Mouse (Mus musculus): Measurements from ENCODE around the gene Fancc.

The Fancc gene

DNA sequence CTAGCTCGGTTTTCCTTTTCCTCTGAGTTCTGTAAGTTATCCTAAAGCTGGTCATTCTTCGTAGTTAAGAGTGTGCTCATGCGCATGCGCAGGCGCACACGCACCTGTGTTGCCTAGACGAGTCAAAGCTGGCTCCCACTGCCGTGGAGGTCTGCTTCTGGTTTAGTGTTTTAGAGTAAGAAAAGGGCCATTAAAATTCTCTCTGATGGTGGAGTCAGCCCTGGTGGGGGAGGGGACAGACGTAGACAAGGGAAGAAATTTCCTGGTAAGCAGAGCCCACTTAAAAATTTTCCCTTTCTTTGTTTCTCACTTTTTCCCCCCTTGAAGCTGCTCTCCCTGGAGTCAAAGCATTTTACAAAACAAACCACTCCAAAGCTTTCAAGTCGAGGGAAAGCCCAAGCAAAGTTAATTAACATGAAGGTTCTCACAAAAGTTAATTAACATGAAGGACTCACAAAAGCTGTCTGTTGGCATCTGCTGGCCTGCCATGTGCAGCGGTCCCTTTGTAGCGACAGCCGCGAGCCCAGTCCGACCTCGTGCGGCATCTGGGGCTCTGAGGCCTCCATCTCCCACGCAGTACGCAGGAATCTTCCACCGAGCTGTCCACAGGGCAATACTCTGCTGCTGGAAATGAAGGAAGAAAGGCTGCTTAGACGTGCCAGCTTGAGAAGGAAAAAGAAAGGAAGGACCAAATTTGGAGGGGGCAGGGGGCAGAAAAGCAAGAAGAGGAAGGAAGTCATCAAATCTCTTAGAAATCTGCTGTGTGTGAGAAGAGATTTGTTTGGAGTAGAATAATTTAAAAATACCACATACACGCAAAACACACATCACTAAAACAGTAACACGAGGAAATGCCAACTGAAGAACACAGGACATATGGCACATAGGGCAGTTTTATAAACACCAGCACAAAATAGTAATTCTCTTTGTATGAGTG is at the start of gene Fancc:
Fancc (minus strand) TSS at position 633 of the 937 bp plus-strand sequence.
- DNase-seq (ENCODE audit: low spot score), result no peak

- no peak for DNase-seq (ENCODE audit: low spot score)
Observed at GRCm38 (mm10) chr13:63545291-63545690, 48.2 kb upstream of the Fancc start.

GRCm38 (mm10) chr13:63544967-63545253 is 47.8 kb upstream of the Fancc start:
- no peak for DNase-seq (ENCODE audit: low spot score)

DNA sequence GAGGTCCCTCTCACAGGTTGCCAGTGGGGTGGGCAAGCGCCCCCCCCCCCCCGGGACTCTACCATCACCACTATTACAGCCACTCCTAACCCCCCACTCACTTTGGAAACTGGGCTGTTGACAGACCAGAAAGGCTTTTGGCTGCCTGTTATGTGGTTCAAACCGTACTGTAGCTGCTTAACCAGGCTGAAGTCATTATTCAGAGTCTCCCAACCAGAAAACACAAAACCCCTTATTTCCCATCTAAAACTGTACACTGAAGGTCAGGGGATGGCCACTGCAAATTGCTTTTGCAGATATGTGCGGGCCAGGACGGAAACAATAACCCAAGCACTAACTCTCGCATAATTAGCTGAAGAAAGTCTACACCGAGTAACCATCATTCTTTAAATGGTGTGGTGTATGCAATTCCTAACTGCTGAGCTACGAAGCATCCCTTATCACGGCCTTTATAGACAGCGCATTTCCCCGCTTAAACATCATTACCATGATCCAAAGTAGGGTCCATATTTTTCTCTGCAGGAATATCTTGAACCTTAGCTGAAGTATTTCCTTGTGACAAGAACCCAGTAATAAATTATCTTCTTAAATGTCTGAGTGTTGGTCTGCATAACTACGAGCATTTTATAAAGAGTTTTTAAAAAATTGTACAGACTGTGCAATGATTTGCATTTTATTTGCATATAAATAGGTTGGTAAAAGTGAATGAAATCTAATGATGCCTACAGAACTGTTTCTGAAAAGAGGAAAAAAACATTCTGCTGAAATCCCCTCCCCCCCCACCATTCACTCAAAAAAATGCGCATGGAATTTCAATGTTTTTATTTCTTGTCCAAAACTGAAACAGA is 47.3 kb upstream of the Fancc start:
- no peak for DNase-seq (ENCODE audit: low spot score)

DNA sequence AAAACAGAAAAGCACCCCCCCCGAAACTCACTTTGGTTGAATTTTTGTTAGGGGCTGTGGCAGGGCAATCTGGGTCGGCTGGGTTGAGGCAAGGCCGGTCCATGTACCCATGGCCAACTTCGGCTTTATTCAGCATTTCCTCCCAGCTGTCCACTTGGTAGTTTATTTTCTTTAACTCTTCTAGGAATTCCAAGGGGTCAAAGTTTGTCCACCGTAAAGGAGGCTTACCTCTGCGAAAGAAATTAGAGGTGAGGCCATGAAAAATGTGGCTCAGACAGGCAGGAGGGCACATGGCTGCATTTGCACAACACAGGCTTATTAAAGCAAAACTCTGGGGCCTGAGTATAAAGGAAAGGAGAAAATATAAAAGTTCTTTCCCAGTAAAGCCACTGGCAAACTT is 46.4 kb upstream of the Fancc start:
- DNase-seq (ENCODE audit: low spot score), result no peak

DNA sequence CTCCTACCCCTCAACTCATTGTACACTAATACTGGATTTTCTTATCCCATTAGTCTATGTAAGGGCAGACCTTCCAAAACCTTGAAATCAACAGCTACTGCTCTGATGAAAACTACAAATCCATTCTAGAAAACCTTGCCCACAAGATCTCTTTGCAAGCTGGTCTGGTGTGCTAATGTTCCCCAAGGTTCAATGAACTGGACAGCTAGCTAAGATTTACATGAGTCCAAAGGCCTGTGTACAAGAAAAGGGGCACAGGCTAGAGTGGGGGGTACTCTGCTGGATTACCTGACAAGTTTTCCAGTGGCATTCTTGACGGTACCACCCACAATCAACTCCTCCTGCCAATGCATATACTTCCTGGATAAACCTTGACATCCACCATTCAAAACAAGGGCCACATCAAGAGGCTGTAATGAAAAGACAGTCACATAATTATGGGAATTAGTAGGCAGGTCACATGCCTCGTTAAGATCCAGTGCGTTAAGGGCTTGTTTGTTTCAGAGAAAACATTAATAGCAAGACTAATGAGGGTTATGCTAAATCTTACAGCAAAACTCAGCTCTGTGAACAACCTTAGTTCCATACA is 45.8 kb upstream of the Fancc start:
- DNase-seq (ENCODE audit: low spot score), result no peak

DNA sequence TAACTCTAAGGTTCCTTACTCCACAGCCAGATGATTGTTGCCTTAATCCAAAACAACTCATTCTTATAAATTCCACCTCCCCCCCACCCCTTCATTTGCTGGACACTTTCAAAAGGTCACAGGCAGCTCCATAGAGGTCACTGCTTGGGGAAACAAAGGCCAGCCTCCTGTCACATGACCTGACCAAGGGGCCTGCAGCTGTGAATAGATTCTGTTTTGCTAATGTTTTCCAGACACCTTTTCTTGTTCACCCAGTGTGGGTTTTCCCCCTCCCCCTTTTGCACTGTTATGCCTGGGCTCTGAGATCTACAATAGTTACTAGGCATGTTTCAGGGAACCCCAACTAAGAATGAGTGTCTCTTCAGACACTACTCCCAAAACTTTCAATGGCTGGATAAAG is 44.4 kb upstream of the Fancc start:
- no peak for DNase-seq (ENCODE audit: low spot score)

DNA sequence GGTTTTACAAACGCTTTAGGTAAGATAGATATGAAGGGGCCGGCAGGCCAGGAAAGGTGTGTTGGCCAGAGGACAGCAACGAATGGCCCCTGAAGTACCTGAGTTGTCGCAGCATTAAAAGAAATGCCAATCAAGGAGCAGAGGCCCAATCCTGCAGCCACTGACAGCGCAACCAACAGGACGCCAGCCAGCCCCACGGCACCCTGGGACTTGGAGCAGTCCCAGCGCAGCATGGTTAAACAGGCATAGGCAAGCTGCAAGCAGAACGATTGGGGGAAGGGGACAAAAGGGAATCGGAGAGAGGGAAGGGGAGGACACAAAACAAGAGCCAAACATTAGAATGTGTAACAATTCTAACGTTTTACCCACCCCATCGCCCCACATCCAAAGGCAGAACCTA is 43.5 kb upstream of the Fancc start:
- DNase-seq (ENCODE audit: low spot score), result no peak

GRCm38 (mm10) chr13:63534981-63535380 is 37.9 kb upstream of the Fancc start:
- DNase-seq (ENCODE audit: low spot score), result no peak

DNA sequence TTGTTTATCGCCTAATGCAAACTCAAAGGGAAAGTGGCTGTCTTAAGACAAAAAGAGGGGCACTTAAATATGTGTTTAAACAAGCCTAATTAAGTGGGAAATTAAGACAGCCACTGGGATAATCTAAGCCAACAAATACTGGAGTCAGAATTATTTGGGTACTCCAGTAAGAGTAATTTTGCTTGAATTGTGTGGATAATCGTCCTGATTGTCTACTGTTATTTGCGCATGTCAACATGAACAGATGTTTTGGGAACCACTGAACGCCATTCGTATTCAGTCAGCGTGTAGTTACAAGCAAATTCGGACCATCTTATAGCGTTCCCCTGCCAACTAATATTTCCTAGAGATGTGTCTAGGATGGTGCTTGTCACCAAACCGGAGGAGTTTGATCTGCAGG is 33.8 kb upstream of the Fancc start:
- no peak for DNase-seq (ENCODE audit: low spot score)

- DNase-seq (ENCODE audit: low spot score), result no peak
Observed at GRCm38 (mm10) chr13:63530371-63530764, 33.3 kb upstream of the Fancc start.

DNA sequence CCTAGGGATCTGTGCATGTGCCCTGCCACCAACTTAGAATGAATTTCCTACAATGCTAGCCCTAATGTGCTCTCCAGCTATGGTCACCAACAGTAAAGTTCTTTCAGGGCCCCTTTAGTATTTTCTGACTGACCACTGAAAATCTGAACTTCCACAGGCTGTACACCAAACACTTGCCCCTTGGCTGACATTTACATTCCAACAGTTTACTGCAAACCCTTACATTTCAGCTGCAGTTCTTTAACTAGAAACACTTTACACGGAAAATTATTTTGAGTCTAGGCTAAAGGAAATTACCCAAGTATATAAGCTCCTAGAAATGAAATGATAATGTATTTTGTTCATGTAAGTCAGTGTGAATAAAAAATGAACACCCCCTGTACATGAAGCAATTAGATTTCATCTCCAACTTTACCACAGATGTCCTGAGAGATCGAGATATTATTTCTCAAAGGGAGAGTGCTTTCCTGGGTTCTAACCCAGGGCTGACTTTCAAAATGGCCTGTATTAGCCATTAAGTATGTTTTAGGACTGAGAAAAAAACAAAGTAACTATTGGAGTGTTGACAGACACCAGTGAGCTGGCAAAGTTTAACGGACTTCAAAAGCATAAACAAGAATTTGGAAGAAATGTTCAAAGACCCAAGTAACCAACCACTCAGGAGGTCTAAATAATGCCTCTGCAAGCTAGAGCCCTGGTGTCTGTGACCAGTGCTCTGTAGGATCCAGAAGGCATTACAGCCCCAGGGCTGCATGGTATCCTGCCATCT is 32.7 kb upstream of the Fancc start:
- DNase-seq (ENCODE audit: low spot score), result no peak

DNA sequence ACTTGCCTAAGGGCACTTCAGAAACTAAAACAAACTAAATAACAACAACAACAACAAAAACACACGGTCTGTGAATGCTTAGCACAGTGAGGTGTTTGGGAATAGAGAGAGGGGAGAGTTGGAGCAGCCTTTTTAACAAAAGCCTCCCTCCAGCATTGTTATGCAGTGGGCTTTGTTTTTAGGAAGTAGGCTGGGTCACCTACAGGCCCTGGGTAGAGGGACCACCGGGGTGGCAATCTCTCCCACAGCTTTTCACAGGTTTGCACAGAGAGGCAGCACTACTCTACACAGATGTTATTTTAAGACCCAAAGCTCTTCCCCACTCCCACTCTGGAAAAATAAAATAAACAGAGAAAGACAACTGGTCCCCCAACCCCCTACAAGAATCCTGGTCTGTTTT is 31.8 kb upstream of the Fancc start:
- DNase-seq (ENCODE audit: low spot score), result no peak

DNA sequence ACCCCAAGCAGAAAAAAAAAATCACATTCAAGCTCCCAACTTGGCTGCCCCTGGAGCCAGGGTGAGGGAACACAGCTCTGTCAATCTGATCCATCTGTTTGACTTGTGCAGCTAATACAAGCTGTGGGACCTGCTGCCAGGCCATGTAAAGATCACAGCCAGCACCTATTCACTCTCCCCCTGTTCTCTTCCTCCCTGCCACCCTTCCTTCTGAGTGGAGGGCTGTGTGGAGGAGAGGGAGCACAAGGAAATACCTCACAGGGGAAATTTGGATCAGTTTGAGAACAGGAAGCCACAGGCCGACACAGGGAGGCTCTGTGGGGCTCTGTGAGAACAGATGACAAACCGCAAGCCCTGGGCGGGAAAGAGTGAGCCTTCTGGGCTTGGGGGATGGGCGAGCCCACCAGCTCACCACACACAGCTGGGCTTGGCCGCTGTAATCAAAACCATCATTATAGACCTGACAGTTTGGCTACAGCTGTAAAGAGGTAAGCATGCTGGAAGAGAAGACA is 31.1 kb upstream of the Fancc start:
- no peak for DNase-seq (ENCODE audit: low spot score)

- no peak for DNase-seq (ENCODE audit: low spot score)
Observed at GRCm38 (mm10) chr13:63525571-63526197, 28.6 kb upstream of the Fancc start.

GRCm38 (mm10) chr13:63524608-63525570 is 27.8 kb upstream of the Fancc start:
- no peak for DNase-seq (ENCODE audit: low spot score)

GRCm38 (mm10) chr13:63524061-63524460 is 27.0 kb upstream of the Fancc start:
- DNase-seq (ENCODE audit: low spot score), result peak; percentile 23

DNA sequence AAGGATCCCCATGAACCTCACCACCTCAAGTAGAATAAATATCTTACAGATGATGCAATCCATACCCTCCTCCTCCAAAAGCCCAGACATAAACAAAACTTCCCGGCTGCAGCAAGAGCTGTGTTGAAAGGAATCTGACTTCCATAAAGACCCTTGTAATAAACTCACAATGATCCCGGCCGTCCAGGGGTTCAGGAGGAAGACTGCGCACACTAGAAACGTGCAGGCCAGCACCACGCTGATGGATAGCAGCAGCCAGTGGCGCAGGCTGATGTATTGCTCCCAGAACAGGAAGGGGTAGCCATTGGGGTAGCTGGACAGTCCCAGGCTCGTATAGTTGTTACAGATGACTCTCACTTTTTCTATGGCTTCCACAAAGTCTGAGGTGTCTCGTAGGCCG is 25.8 kb upstream of the Fancc start:
- DNase-seq (ENCODE audit: low spot score), result no peak

DNA sequence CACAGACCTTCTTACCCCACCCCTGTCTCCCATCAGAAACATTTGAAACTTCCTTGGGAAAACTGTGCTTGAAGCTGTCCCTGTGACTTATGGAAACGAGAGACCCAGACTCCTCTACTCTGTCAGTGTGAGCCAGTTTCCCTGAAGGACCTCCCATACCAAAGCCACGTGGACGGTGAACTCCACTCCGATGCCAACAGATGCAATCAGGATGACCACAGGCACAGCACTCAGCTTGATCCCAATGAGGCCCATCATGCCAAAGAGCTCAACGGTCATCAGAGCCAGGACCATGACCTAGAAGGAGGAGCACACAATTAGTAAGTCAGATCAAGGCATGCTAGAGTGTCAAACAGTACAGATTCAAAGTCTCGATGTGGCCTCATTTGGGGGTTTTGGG is 23.0 kb upstream of the Fancc start:
- DNase-seq (ENCODE audit: low spot score), result no peak

- DNase-seq (ENCODE audit: low spot score), result no peak
Observed at GRCm38 (mm10) chr13:63516535-63516934, 19.5 kb upstream of the Fancc start.
